Comparison of ENCODE assay signal across 10 mouse cellular contexts in genomic region chr16:33261584-33262061, GRCm38 (mm10). TPM values are rescaled to one million over a fixed set of nuclear protein-coding genes. Genes with fewer than 3 reads are reported as not detected.
DNase-seq lines count a peak whose midpoint lies in the region; ATAC-seq and TF ChIP-seq lines count a peak whose summit lies in the region.
"Had no signal": no experiment of that assay in that cellular context is flagged by ENCODE, and none has a peak within 500 bp of the region (broad histone marks: within the 10 kb centered on the region; RNA-seq: fewer than 3 reads in every experiment).

No protein-coding gene starts in this region.

- no peak overlapping the region for H3K4me2 ChIP-seq in liver, embryonic 13.5 days
- no peak overlapping the region for H3K4me2 ChIP-seq in forebrain, embryonic 16.5 days (ENCODE audit: low read length)

- 4% methylated on average over 2 of the region's 2 CpGs for WGBS in liver, embryonic 13.5 days (ENCODE audit: insufficient replicate concordance)
- 89% methylated on average over 2 of the region's 2 CpGs for WGBS in forebrain, embryonic 16.5 days

- intact Hi-C loops in left cerebral cortex, adult 2 months (cut with DNase I) = no loop called here

- H3K27ac ChIP-seq in liver, embryonic 13.5 days = peak overlapping the region; percentile 9; the same call in 1 of the 2 replicates
- H3K27ac ChIP-seq in forebrain, embryonic 16.5 days (ENCODE audit: low read length) = no peak overlapping the region
- no peak overlapping the region for H3K27ac ChIP-seq in left cerebral cortex, adult 2 months

- H3K9ac ChIP-seq in liver, embryonic 13.5 days = no peak overlapping the region
- no peak overlapping the region for H3K9ac ChIP-seq in forebrain, embryonic 16.5 days (replicated peaks; ENCODE audit: low read depth, low read length)

- ATAC-seq in common myeloid progenitor, adult 5-6 weeks (replicated peaks; ENCODE audit: low read depth, poor library complexity, severe bottlenecking) = peak; percentile 93
- ATAC-seq in liver, embryonic 13.5 days (ENCODE audit: low read depth) = peak; percentile 66
- peak; percentile 56; the same call in 1 of the 2 replicates for ATAC-seq in neutrophil, adult 5-6 weeks (ENCODE audit: extremely low read depth, insufficient number of reproducible peaks, low FRiP score, poor library complexity, severe bottlenecking)
- ATAC-seq in forebrain, embryonic 16.5 days = no peak

- no peaks in the 10 kb centered on the region for H3K27me3 ChIP-seq in liver, embryonic 13.5 days
- no peaks in the 10 kb centered on the region for H3K27me3 ChIP-seq in forebrain, embryonic 16.5 days (replicated peaks; ENCODE audit: control insufficient read depth, insufficient read depth, low read length)

- H3K36me3 ChIP-seq in liver, embryonic 13.5 days = peaks cover 10% of the 10 kb centered on the region
- peaks cover 10% of the 10 kb centered on the region for H3K36me3 ChIP-seq in forebrain, embryonic 16.5 days (ENCODE audit: control insufficient read depth, insufficient read depth)

- peaks cover 26% of the 10 kb centered on the region for H3K4me1 ChIP-seq in liver, embryonic 13.5 days (replicated peaks)
- H3K4me1 ChIP-seq in forebrain, embryonic 16.5 days (replicated peaks; ENCODE audit: control insufficient read depth, insufficient read depth, low read length) = peaks cover 3% of the 10 kb centered on the region; the same call in 1 of the 2 replicates

- H3K4me3 ChIP-seq in liver, embryonic 13.5 days (replicated peaks) = no peak overlapping the region
- no peak overlapping the region for H3K4me3 ChIP-seq in forebrain, embryonic 16.5 days (replicated peaks; ENCODE audit: low read length)
- H3K4me3 ChIP-seq in left cerebral cortex, adult 2 months = no peak overlapping the region

- no peaks in the 10 kb centered on the region for H3K9me3 ChIP-seq in liver, embryonic 13.5 days (replicated peaks)
- no peaks in the 10 kb centered on the region for H3K9me3 ChIP-seq in forebrain, embryonic 16.5 days (ENCODE audit: control insufficient read depth, low read length)

- DNase-seq in ovary, adult 18-20 months (ENCODE audit: low spot score) = peak; percentile 47
- DNase-seq in ovary, postnatal 10 days (ENCODE audit: low spot score) = no peak
- peak; percentile 9 for DNase-seq in liver, embryonic 13.5 days
- DNase-seq in left cerebral cortex, adult 2 months (ENCODE audit: extremely low spot score in 1 of 2, low spot score in 2 of 2) = no peak
- DNase-seq in yolk sac, embryonic 10.5 days (ENCODE audit: low spot score) = no peak
- DNase-seq: cerebellum, adult 9-11 months; layer of hippocampus, adult 9-11 months had no signal

- no peak for TF ChIP-seq CTCF in left cerebral cortex, adult 2 months (IDR thresholded peaks at IDR 0.05)

RNA-seq across cellular contexts. Expression of gene Snx4, which starts 10.4 kb away (rescaled TPM):
- 63.6 and 76.9 TPM in 2 replicates for total RNA-seq in common myeloid progenitor, adult 5-6 weeks (2017)
- 25.8 and 31.7 TPM in 2 replicates for polyA plus RNA-seq in liver, embryonic 13.5 days (2015; fragmentation: Nextera tagmentation; extraction: Ambion mirVana)
- total RNA-seq in neutrophil, adult 5-6 weeks (2017) = 85.0 and 85.4 TPM in 2 replicates
- polyA plus RNA-seq in forebrain, embryonic 16.5 days (2015; fragmentation: Nextera tagmentation; extraction: Ambion mirVana) = 87.0 and 93.2 TPM in 2 replicates
- total RNA-seq in left cerebral cortex, adult 2 months (2021) = 10 to 100 TPM; 32.0 to 33.2 TPM

Comparison
In these comparisons a context has a peak if more than half of its experiments do, and no peak if none do; other contexts are left out.
1. DNase-seq: peak in ovary, adult 18-20 months (single experiment) and liver, embryonic 13.5 days (single experiment); none in ovary, postnatal 10 days (single experiment), left cerebral cortex, adult 2 months (0 of 2) and yolk sac, embryonic 10.5 days (single experiment).